Mouse (Mus musculus) heart, postnatal 0 days (tissue): ENCODE measurements at regions not wholly inside any gene's neighbourhood (a gene's known extent, or its start where the extent isn't known, plus 50 kb on each side); places are given as distances from the start of the nearest gene placed in this dataset.

Experiments used
- CTCF ChIP-seq: IDR thresholded peaks from 2 replicates; pipeline ENCODE4 v1.5.1; 2016; ENCODE audit warnings: antibody characterized with exemption, control low read depth, low read depth
- EP300 ChIP-seq: IDR thresholded peaks from 2 replicates; pipeline ENCODE4 v1.6.1; 2016; ENCODE audit warnings: antibody characterized with exemption, low read depth

GRCm38 (mm10) chr7:129800461-129800867 is 208.8 kb downstream of the Wdr11 start:
- TF ChIP-seq CTCF = no peak
- no peak for TF ChIP-seq EP300
